Mouse (Mus musculus) CH12.LX (cell line): ENCODE data around the gene Tfpi2. TPM values are rescaled to one million over a fixed set of nuclear protein-coding genes. Genes with fewer than 3 reads are reported as not detected.

Source experiments
- DNase-seq: peaks from one replicate; pipeline ENCODE4 v3.0.0-alpha.2; 2013; ENCODE audit errors: extremely low read depth
- H3K27ac ChIP-seq: 2 replicates; pipeline ENCODE4 v1.5.1; 2012; ENCODE audit warnings: low read depth, mild to moderate bottlenecking, control low read depth, moderate library complexity; ENCODE audit not compliant: insufficient read depth
- H3K27me3 ChIP-seq: replicated peaks from 2 replicates; pipeline ENCODE3; 2012; ENCODE audit warnings: inconsistent platforms
- H3K36me3 ChIP-seq, 2 experiments: replicated peaks in 1 of 2; 2 replicates each; pipeline versions ENCODE3 to v1.6.1; 2012; ENCODE audit warnings: inconsistent platforms in 1 of 2, low read length in 1 of 2, mild to moderate bottlenecking in 1 of 2, mixed read lengths in 1 of 2, moderate library complexity in 1 of 2; ENCODE audit not compliant: control insufficient read depth in 1 of 2, insufficient read depth in 1 of 2
- H3K4me1 ChIP-seq, 2 experiments: 2 replicates each; pipeline ENCODE4 v1.6.1; 2012; ENCODE audit warnings: inconsistent platforms in 1 of 2, moderate library complexity in 1 of 2; ENCODE audit not compliant: insufficient read depth in 2 of 2, control insufficient read depth in 1 of 2
- H3K4me2 ChIP-seq: 2 replicates; pipeline ENCODE4 v1.6.1; 2012; ENCODE audit warnings: low read depth, mild to moderate bottlenecking, control low read depth; ENCODE audit not compliant: poor library complexity, insufficient read depth, severe bottlenecking
- H3K4me3 ChIP-seq, 3 experiments: fragments of 150-350 bp in 1 of 3; sonication (generic) in 1 of 3; replicated peaks in 1 of 3; 2 replicates each; pipeline versions ENCODE3 to v1.5.1; 2011 to 2012; ENCODE audit warnings: low read depth in 2 of 3, low read length in 2 of 3, mild to moderate bottlenecking in 2 of 3, moderate library complexity in 2 of 3, control low read depth in 1 of 3, improper control_type of control experiment in 1 of 3, inconsistent platforms in 1 of 3, mixed read lengths in 1 of 3; ENCODE audit not compliant: poor library complexity in 1 of 3
- H3K79me2 ChIP-seq: replicated peaks from 2 replicates; pipeline ENCODE4 v1.6.1; 2012; ENCODE audit warnings: mild to moderate bottlenecking, moderate library complexity; ENCODE audit not compliant: control insufficient read depth, poor library complexity, insufficient read depth, severe bottlenecking; ENCODE audit errors: extremely low read depth
- H3K9ac ChIP-seq: 2 replicates; pipeline ENCODE4 v1.6.1; 2012; ENCODE audit warnings: low read depth, mild to moderate bottlenecking, control low read depth, moderate library complexity; ENCODE audit not compliant: insufficient read depth
- H3K9me3 ChIP-seq: replicated peaks from 2 replicates; pipeline ENCODE3; 2012; ENCODE audit warnings: low read length, inconsistent platforms, mixed read lengths
- BHLHE40 ChIP-seq: IDR thresholded peaks from 2 replicates; pipeline ENCODE4 v1.6.1; 2011; ENCODE audit warnings: mild to moderate bottlenecking, low read depth, low read length, improper control_type of control experiment
- E2F4 ChIP-seq: IDR thresholded peaks from 2 replicates; pipeline ENCODE4 v1.6.1; 2011; ENCODE audit warnings: low read depth, low read length, improper control_type of control experiment; ENCODE audit not compliant: insufficient replicate concordance
- ELF1 ChIP-seq: IDR thresholded peaks from 2 replicates; pipeline ENCODE4 v1.6.1; 2014; ENCODE audit warnings: low read depth, mild to moderate bottlenecking, inconsistent platforms, low read length, improper control_type of control experiment
- ETS1 ChIP-seq: conservative IDR thresholded peaks from 2 replicates; pipeline ENCODE4 v1.6.1; 2012; ENCODE audit warnings: low read depth, mild to moderate bottlenecking, inconsistent platforms, low read length, improper control_type of control experiment, moderate library complexity
- HCFC1 ChIP-seq: IDR thresholded peaks from 2 replicates; pipeline ENCODE4 v1.6.1; 2012; ENCODE audit warnings: low read depth, mild to moderate bottlenecking, inconsistent platforms, low read length, improper control_type of control experiment
- JUND ChIP-seq: conservative IDR thresholded peaks from 2 replicates; pipeline ENCODE4 v1.6.1; 2011; ENCODE audit warnings: low read depth, low read length, improper control_type of control experiment
- MAFK ChIP-seq: IDR thresholded peaks from 2 replicates; pipeline ENCODE4 v1.6.1; 2011; ENCODE audit warnings: low read length, improper control_type of control experiment; ENCODE audit not compliant: insufficient replicate concordance
- MAZ ChIP-seq: IDR thresholded peaks from 2 replicates; pipeline ENCODE4 v1.6.1; 2012; ENCODE audit warnings: low read depth, mild to moderate bottlenecking, inconsistent platforms, low read length, improper control_type of control experiment, moderate library complexity
- MEF2A ChIP-seq: IDR thresholded peaks from 2 replicates; pipeline ENCODE4 v1.6.1; 2014; ENCODE audit warnings: low read depth, mild to moderate bottlenecking, inconsistent platforms, low read length, improper control_type of control experiment, borderline replicate concordance
- MYC ChIP-seq: IDR thresholded peaks from 2 replicates; pipeline ENCODE4 v1.6.1; 2011; ENCODE audit warnings: low read depth, mild to moderate bottlenecking, improper control_type of control experiment, low read length
- NELFE ChIP-seq: IDR thresholded peaks from 2 replicates; pipeline ENCODE4 v1.6.1; 2011; ENCODE audit warnings: low read depth, low read length, improper control_type of control experiment
- NRF1 ChIP-seq: IDR thresholded peaks from 2 replicates; pipeline ENCODE4 v1.6.1; 2014; ENCODE audit warnings: low read depth, mild to moderate bottlenecking, inconsistent platforms, low read length, improper control_type of control experiment, moderate library complexity
- PAX5 ChIP-seq: IDR thresholded peaks from 2 replicates; pipeline ENCODE4 v1.6.1; 2012; ENCODE audit warnings: low read length, inconsistent platforms, mixed read lengths
- POLR2A ChIP-seq: IDR thresholded peaks from 2 replicates; pipeline ENCODE4 v1.6.1; 2011; ENCODE audit warnings: low read depth, mild to moderate bottlenecking, improper control_type of control experiment, low read length
- POLR2AphosphoS2 ChIP-seq: IDR thresholded peaks from 2 replicates; pipeline ENCODE4 v1.6.1; 2011; ENCODE audit warnings: low read depth, low read length, improper control_type of control experiment
- SIN3A ChIP-seq: IDR thresholded peaks from 2 replicates; pipeline ENCODE4 v1.6.1; 2012; ENCODE audit warnings: low read length, improper control_type of control experiment, inconsistent platforms
- TCF12 ChIP-seq: IDR thresholded peaks from 2 replicates; pipeline ENCODE4 v1.6.1; 2014; ENCODE audit warnings: low read depth, mild to moderate bottlenecking, inconsistent platforms, low read length, improper control_type of control experiment
- ZMIZ1 ChIP-seq: IDR thresholded peaks from 2 replicates; pipeline ENCODE4 v1.6.1; 2012; ENCODE audit warnings: low read depth, mild to moderate bottlenecking, inconsistent platforms, low read length, improper control_type of control experiment
- ZNF384 ChIP-seq: IDR thresholded peaks from 2 replicates; pipeline ENCODE4 v1.6.1; 2012; ENCODE audit warnings: low read depth, low read length, improper control_type of control experiment, inconsistent platforms
- dilution Hi-C: fragments of 300-500 bp; cut with MboI; formaldehyde crosslinking; loops from 2 replicates; pipeline ENCODE4 v1.14.3; 2020; ENCODE audit warnings: low sequenced_read_pairs; ENCODE audit not compliant: extremely low pct_unique_long_range_greater_than_20kb, extremely low pct_ligation_motif_present
- in situ Hi-C: fragments of 300-500 bp; cut with MboI; formaldehyde crosslinking; loops from 3 replicates; pipeline ENCODE4 v1.14.3; 2019; ENCODE audit warnings: low sequenced_read_pairs, low pct_ligation_motif_present, low pct_unique_long_range_greater_than_20kb, mixed read lengths
- polyA plus RNA-seq: library from polyadenylated mRNA; unstranded; fragments of >175 nt; gene quantifications from 2 replicates; pipeline ENCODE4 v1.2.1, GENCODE M21; 2012; ENCODE audit warnings: low read depth; ENCODE audit not compliant: insufficient read length
- total RNA-seq, 2 experiments: library from RNA; depleted of rRNA; stranded (reverse); fragments of 300-350 nt in 1 of 2; fragments of >200 nt in 1 of 2; gene quantifications; 2 replicates each; pipeline ENCODE4 v1.2.3; 2012 to 2014

The Tfpi2 gene
- total and polyA plus RNA-seq, 3 experiments = not detected

DNA sequence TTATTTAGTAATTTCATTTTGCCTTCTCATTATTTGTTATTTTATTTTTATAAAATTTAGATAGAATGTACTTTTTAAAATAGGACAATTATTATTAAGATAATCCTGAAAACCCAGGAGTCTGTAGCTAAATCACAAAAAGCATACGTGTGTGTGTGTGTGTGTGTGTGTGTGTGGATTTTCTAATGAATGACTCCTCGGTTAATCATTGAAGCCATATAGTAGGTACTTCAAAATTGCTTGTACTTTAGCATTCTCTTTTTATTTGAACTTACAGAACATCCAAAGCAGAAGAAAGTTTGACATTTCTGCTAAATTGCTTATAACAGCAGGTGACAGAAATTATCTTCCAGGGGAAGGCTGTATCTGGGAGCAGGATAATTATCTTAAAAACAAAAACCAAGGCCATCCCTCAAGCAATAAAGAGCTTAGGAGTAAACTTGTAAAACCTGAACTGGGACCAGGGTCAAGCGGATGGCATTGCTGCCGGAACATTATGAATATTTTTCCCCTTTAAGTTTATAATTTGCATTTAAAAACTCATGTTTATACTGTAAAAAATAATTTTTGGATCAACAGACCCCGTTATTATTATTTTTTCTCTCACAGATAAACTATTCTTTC is 5.9 kb downstream of the Tfpi2 start:
- dilution Hi-C loops = no loop called here

DNA sequence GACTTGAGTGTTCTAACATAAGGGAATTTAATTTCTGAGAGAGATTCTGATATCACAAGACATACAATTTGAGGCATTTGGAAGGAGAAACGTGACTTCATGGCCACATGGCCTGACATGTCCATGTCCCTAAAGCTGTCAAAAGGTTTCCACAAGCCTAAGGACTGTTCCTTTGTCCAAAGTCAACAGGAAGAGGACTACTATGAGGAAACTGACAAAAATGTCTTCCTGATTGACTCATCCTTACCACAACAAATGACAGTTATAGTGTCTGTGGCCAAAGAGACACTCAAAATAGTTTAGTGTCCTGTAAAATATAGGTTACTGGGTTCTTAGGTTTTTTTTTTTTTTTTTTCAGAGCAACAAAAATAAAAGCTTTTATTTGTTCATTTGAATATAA is 15.0 kb downstream of the Tfpi2 start:
- H3K4me1 ChIP-seq = peaks cover 0 to 5% of the 10 kb centered on the region in 2 experiments; a peak in 2 of 4 replicates
- dilution Hi-C loops (no loop called here), in situ Hi-C loops (no loop called here)
- peak; percentile 9 for DNase-seq
- TF ChIP-seq NRF1 = no peak
- TF ChIP-seq PAX5 = no peak
- TF ChIP-seq ZMIZ1 = no peak
- TF ChIP-seq MAZ = no peak
- no peaks in the 10 kb centered on the region for H3K9me3 ChIP-seq
- no peaks in the 10 kb centered on the region for H3K27me3 ChIP-seq
- no peak overlapping the region for H3K27ac ChIP-seq
- no peak overlapping the region for H3K4me3 ChIP-seq
- no peaks in the 10 kb centered on the region for H3K79me2 ChIP-seq
- H3K9ac ChIP-seq = no peak overlapping the region
- no peaks in the 10 kb centered on the region for H3K36me3 ChIP-seq
- no peak overlapping the region for H3K4me2 ChIP-seq

More for the DNA sequence above, 5.9 kb downstream of the Tfpi2 start:
- no peak overlapping the region for H3K9ac ChIP-seq
- no peaks in the 10 kb centered on the region for H3K9me3 ChIP-seq
- H3K27ac ChIP-seq = no peak overlapping the region
- H3K27me3 ChIP-seq = no peaks in the 10 kb centered on the region
- H3K4me1 ChIP-seq = no peaks in the 10 kb centered on the region
- no peak for TF ChIP-seq ELF1
- TF ChIP-seq ETS1 = no peak
- TF ChIP-seq POLR2A = no peak
- no peak for TF ChIP-seq JUND
- TF ChIP-seq E2F4 = no peak
- TF ChIP-seq TCF12 = no peak
- no peak for TF ChIP-seq MAFK
- in situ Hi-C loops = no loop called here
- H3K79me2 ChIP-seq = no peaks in the 10 kb centered on the region
- no peak overlapping the region for H3K4me2 ChIP-seq
- no peak for DNase-seq
- H3K4me3 ChIP-seq = no peak overlapping the region
- H3K36me3 ChIP-seq = no peaks in the 10 kb centered on the region

DNA sequence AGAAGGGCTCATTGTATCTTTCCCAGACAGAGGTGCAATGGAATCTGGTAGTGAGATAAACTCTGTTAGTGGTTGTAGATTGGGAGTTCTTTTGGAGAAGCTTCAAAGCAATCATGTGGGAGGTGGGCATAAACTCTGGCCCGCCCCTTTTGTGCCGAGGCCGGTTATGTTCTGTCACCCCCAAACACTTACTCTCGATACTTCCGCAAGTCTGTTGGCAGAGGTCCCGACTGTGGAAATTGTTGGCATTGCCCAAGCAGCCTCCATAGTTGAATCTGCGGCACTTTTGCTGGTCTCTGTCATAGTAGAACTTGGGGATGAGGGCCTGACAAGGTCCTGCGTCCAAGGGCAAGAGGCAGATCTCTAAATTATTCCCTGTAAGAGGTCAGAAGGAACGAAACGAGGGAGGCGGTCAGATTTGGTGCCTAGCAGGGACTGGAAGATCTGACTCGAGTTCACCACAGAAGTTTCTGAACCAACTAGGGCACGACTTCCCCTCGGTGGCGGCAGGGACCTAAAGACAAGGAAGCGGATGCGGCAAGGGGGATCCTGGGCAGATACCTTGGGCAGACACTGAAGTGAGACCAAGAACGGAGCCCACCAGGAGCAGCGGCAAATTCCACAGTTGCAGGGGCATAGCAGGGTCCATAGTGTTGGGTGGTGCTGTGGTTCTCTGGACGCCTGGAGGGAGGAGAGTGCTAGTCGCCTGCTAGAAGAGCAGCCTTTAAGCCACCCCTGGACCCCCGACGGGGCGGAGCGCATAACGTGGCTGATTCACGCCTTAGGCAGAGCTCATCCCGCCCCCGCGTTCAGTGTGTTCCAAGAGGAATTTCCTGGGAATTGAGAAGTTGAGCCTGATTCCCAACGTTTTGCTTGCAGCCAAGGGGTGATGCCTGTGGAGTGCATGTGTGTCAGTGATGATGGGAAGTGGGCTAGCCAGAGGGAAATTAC is 20.8 kb downstream of the Tfpi2 start:
- dilution Hi-C loops = no loop called here
- no peak overlapping the region for H3K9ac ChIP-seq

More for the DNA sequence above, 20.8 kb downstream of the Tfpi2 start:
- TF ChIP-seq HCFC1 (no peak), ELF1 (no peak), ETS1 (no peak), BHLHE40 (no peak), MAFK (no peak), MEF2A (no peak), MYC (no peak), NELFE (no peak), SIN3A (no peak), ZNF384 (no peak), TCF12 (no peak), POLR2AphosphoS2 (no peak)
- Histone ChIP-seq H3K79me2 (no peaks in the 10 kb centered on the region), H3K4me3 (no peak overlapping the region), H3K36me3 (no peaks in the 10 kb centered on the region), H3K4me2 (peak overlapping the region; percentile 54), H3K4me1 (no peaks in the 10 kb centered on the region; a peak in 1 of 4 replicates), H3K9me3 (no peaks in the 10 kb centered on the region), H3K27me3 (no peaks in the 10 kb centered on the region), H3K27ac (no peak overlapping the region)
- in situ Hi-C loops = no loop called here
- no peak for DNase-seq
